Mouse (Mus musculus): Measurements from ENCODE around the gene Zfp148. TPM values are rescaled to one million over a fixed set of nuclear protein-coding genes. Genes with fewer than 3 reads are reported as not detected.

Zfp148 gene
- polyA plus RNA-seq, 1 experiment: 9.1 TPM

- 6% methylated on average over 27 of the region's 27 CpGs for WGBS
- TF ChIP-seq POLR2A (IDR thresholded peaks at IDR 0.05; ENCODE audit: borderline replicate concordance, extremely low read depth, low read depth, low read length): no peak
- TF ChIP-seq CTCF (IDR thresholded peaks at IDR 0.05; ENCODE audit: insufficient read depth, low read length): no peak
- no peak for DNase-seq
- peaks cover 4% of the 10 kb centered on the region; the same call in 1 of the 2 replicates for H3K4me1 ChIP-seq (ENCODE audit: control insufficient read depth, insufficient read depth, low read length)
- no peak within 1 kb of the TSS for H3K4me3 ChIP-seq (replicated peaks; ENCODE audit: extremely low read depth, low read depth, low read length)
These were observed 136.3 kb downstream of the Zfp148 start, which contains the start of gene Slc12a8 for GRCm38 (mm10) chr16:33516807-33517565. Gene Slc12a8 (plus strand): TSS chr16:33517328.

DNA sequence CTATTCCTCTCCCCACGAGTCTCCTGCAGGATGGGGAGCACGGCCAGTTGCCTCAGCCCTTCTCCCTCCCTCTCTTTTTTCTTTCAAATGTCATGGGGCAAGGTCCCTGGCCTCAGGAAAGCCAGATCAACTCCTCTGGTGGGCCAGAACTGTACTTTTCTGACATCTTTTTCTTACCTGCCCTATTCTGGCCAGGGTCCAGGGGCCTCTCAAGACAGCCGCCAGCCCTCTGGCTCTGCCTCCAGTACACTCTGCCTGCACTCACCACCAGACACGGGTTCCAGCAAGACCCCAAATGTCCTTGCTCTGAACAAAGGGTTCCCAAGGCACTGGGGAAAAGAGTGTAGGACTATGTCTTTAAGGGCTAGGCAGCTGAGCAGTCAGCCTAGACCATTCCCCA lies 137.0 kb downstream of the Zfp148 start:
- Histone ChIP-seq H3K4me3 (replicated peaks; ENCODE audit: extremely low read depth, low read depth, low read length) (no peak overlapping the region), H3K4me1 (ENCODE audit: control insufficient read depth, insufficient read depth, low read length) (peaks cover 4% of the 10 kb centered on the region; the same call in 1 of the 2 replicates)
- TF ChIP-seq CTCF (IDR thresholded peaks at IDR 0.05; ENCODE audit: insufficient read depth, low read length) (no peak), POLR2A (IDR thresholded peaks at IDR 0.05; ENCODE audit: borderline replicate concordance, extremely low read depth, low read depth, low read length) (no peak)
- WGBS: 31% methylated on average over 4 of the region's 4 CpGs
- no peak for DNase-seq

DNA sequence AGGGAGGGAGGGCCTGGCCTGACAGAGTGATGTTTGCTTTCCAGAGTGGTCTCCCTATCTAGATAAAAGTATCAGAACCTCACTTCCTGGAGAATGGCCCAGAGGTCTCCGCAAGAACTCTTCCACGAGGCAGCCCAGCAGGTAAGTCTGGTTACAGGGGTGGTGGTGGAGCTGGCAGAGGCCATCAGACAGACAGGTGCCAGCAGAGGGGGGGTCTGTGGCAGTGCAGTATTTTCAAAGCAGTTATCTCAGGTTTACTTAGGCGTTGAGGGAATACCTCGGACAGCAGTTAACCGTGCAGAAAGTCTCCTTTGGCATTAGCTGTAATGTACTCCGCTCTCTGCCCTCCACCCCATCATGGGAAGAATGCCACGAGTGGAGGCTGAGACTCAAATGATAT lies 137.6 kb downstream of the Zfp148 start:
- WGBS: 67% methylated on average over 7 of the region's 7 CpGs
- no peak for DNase-seq
- TF ChIP-seq POLR2A (IDR thresholded peaks at IDR 0.05; ENCODE audit: borderline replicate concordance, extremely low read depth, low read depth, low read length) (no peak), CTCF (IDR thresholded peaks at IDR 0.05; ENCODE audit: insufficient read depth, low read length) (no peak)
- Histone ChIP-seq H3K4me1 (ENCODE audit: control insufficient read depth, insufficient read depth, low read length) (peaks cover 4% of the 10 kb centered on the region; the same call in 1 of the 2 replicates), H3K4me3 (replicated peaks; ENCODE audit: extremely low read depth, low read depth, low read length) (no peak overlapping the region)

GRCm38 (mm10) chr16:33519916-33520568 lies 139.4 kb downstream of the Zfp148 start:
- no peak for DNase-seq
- TF ChIP-seq CTCF (IDR thresholded peaks at IDR 0.05; ENCODE audit: insufficient read depth, low read length) (no peak), POLR2A (IDR thresholded peaks at IDR 0.05; ENCODE audit: borderline replicate concordance, extremely low read depth, low read depth, low read length) (no peak)
- no peak overlapping the region for H3K4me3 ChIP-seq (replicated peaks; ENCODE audit: extremely low read depth, low read depth, low read length)
- 60% methylated on average over 6 of the region's 6 CpGs for WGBS
- peaks cover 4% of the 10 kb centered on the region; the same call in 1 of the 2 replicates for H3K4me1 ChIP-seq (ENCODE audit: control insufficient read depth, insufficient read depth, low read length)

DNA sequence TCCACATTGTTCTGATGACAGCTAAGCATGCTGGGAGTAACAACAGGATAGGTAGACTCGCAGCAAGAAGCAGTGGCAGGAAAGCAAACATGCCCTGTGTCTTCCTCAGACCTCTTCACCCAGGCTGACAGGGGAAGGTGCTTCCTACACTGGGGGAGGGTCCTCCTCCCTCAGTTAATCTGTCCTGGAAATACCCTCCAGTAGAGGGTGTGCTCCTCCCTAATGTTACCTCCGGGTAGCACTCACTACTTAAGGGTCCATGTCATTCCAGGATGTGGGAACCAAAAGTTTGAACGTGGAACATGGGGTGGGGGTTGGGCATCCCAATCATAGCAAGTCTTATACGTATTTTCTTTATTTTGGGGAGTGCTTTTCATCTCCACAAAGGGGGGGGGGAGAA lies 141.9 kb downstream of the Zfp148 start:
- no peak for TF ChIP-seq POLR2A (IDR thresholded peaks at IDR 0.05; ENCODE audit: borderline replicate concordance, extremely low read depth, low read depth, low read length)
- WGBS: 38% methylated on average over 4 of the region's 4 CpGs
- Histone ChIP-seq H3K4me3 (replicated peaks; ENCODE audit: extremely low read depth, low read depth, low read length) (no peak overlapping the region), H3K4me1 (ENCODE audit: control insufficient read depth, insufficient read depth, low read length) (no peaks in the 10 kb centered on the region; the same call in 1 of the 2 replicates)
- DNase-seq: no peak

GRCm38 (mm10) chr16:33523571-33523970 lies 142.9 kb downstream of the Zfp148 start:
- 62% methylated on average over 10 of the region's 10 CpGs for WGBS
- DNase-seq: no peak
- TF ChIP-seq CTCF (IDR thresholded peaks at IDR 0.05; ENCODE audit: insufficient read depth, low read length): no peak
- TF ChIP-seq POLR2A (IDR thresholded peaks at IDR 0.05; ENCODE audit: borderline replicate concordance, extremely low read depth, low read depth, low read length): no peak
- H3K4me3 ChIP-seq (replicated peaks; ENCODE audit: extremely low read depth, low read depth, low read length): no peak overlapping the region
- H3K4me1 ChIP-seq (ENCODE audit: control insufficient read depth, insufficient read depth, low read length): no peaks in the 10 kb centered on the region

DNA sequence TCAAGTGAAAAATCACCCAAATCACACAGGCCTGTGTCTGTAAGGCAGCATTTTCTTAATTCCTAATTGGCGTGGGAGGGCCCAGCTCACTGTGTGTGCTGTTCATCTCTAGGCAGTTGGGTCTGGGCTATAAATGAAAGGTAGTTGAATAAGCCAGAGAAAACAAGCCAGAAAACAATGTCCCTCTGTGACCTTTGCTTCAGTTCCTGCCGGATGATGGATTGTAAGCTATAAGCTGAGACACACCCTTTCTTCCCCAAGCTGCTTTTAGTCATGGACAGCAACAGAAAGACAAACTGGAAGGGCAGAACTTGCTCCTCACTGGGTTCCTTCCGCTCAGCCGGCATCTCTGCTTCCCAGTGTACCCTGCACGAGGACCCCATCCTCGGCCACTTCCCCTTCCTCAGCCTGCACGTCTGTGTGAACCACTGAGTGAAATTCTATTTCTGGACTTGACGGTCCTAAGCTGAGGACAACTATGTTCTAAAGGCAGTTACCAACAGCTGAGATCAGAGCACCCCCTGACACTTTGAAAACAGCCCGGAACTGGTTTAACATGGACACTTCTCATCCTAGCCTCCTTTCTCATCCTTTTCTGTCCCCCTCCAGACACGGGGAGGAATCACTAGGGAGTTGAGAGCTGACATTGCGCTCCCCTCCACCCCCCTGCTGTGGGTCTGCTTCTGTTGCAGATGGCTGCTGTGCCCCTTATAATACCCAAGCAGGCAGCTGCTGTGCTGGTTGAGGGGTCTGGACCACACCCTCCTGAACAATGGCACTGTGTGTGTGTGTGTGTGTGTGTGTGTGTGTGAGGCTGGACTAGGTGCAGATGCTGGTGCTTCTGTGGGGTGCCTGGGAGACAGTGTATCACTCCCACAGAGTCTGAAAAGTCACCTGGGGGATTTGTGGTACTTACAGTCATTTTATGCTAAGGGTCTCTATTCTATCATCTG lies 149.1 kb downstream of the Zfp148 start:
- TF ChIP-seq CTCF (IDR thresholded peaks at IDR 0.05; ENCODE audit: insufficient read depth, low read length): no peak
- TF ChIP-seq POLR2A (IDR thresholded peaks at IDR 0.05; ENCODE audit: borderline replicate concordance, extremely low read depth, low read depth, low read length): no peak
- peaks cover 8% of the 10 kb centered on the region for H3K4me1 ChIP-seq (ENCODE audit: control insufficient read depth, insufficient read depth, low read length)
- 46% methylated on average over 11 of the region's 11 CpGs for WGBS

DNA sequence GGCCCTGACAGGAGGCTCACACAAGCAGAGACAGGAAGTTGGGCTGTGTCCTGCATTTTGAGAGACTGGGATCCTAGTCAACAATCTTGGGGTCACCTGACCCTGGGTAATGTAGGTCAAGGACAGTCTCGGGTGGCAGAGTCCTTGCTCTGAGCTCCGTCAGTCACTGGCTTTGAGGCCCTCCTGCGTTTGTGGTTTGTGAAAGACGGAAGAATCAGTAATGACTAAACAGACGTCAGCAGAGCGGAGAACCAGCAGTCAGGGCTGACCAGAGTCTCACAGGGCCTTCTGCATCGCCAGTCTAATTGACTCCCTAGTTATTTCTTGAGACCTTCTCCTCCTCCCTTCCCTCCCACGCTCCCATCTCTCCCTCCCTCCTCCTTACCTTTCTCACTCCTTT lies 150.5 kb downstream of the Zfp148 start:
- H3K4me3 ChIP-seq (replicated peaks; ENCODE audit: extremely low read depth, low read depth, low read length): no peak overlapping the region
- DNase-seq: no peak
- WGBS: 63% methylated on average over 8 of the region's 8 CpGs
- TF ChIP-seq CTCF (IDR thresholded peaks at IDR 0.05; ENCODE audit: insufficient read depth, low read length) (no peak), POLR2A (IDR thresholded peaks at IDR 0.05; ENCODE audit: borderline replicate concordance, extremely low read depth, low read depth, low read length) (no peak)
- H3K4me1 ChIP-seq (ENCODE audit: control insufficient read depth, insufficient read depth, low read length): peaks cover 8% of the 10 kb centered on the region

More for the DNA sequence above, 149.1 kb downstream of the Zfp148 start:
- DNase-seq: no peak
- H3K4me3 ChIP-seq (replicated peaks; ENCODE audit: extremely low read depth, low read depth, low read length): no peak overlapping the region

DNA sequence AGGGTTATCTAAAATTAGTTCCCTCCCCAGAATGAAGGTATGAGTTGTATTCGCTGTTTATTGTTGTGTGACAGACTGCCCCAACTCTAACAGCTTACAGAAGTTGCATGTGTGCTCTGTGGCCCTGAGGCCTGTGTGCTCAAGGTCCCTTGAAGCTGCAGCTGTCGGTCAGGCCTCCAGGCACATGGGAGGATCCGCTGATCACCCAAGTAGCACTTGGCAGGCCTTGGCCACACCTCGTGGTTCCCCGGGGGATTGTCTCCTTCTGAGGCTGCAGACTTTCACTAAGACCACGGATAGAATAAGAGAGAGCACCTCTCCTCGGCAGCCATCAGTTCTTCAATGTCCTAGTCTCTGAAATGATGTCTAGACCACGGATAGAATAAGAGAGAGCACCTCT lies 155.8 kb downstream of the Zfp148 start:
- no peak for DNase-seq
- 74% methylated on average over 8 of the region's 8 CpGs for WGBS
- Histone ChIP-seq H3K4me3 (replicated peaks; ENCODE audit: extremely low read depth, low read depth, low read length) (no peak overlapping the region), H3K4me1 (ENCODE audit: control insufficient read depth, insufficient read depth, low read length) (no peaks in the 10 kb centered on the region)
- TF ChIP-seq CTCF (IDR thresholded peaks at IDR 0.05; ENCODE audit: insufficient read depth, low read length) (no peak), POLR2A (IDR thresholded peaks at IDR 0.05; ENCODE audit: borderline replicate concordance, extremely low read depth, low read depth, low read length) (no peak)

Data from lung, adult 2 months (tissue).